Mouse (Mus musculus) forebrain, postnatal 0 days (tissue): ENCODE measurements around the gene Sh3rf1. TPM values are rescaled to one million over a fixed set of nuclear protein-coding genes. Genes with fewer than 3 reads are reported as not detected.

Experiments
- ATAC-seq: fragments of 200-750 bp; cut with Nextera tagmentation; 2 replicates; pipeline ENCODE4 v1.8.0; 2017; ENCODE audit warnings: mild to moderate bottlenecking, moderate library complexity
- DNase-seq: peaks from one replicate; pipeline ENCODE4 v3.0.0-alpha.2; 2015
- H3K27ac ChIP-seq: fragments of 300-500 bp; sonication (generic); 2 replicates; pipeline ENCODE4 v1.5.1; 2014; ENCODE audit warnings: low read depth, mild to moderate bottlenecking, antibody characterized with exemption, low read length, moderate library complexity, mixed read lengths
- H3K27me3 ChIP-seq: fragments of 300-500 bp; sonication (generic); 2 replicates; pipeline ENCODE4 v1.6.1; 2014; ENCODE audit warnings: mild to moderate bottlenecking, low read length, mixed read lengths; ENCODE audit not compliant: insufficient read depth
- H3K36me3 ChIP-seq: fragments of 300-500 bp; sonication (generic); 2 replicates; pipeline ENCODE4 v1.6.1; 2014; ENCODE audit warnings: mild to moderate bottlenecking, moderate library complexity; ENCODE audit not compliant: insufficient read depth
- H3K4me1 ChIP-seq: fragments of 300-500 bp; sonication (generic); 2 replicates; pipeline ENCODE4 v1.6.1; 2014; ENCODE audit warnings: antibody characterized with exemption; ENCODE audit not compliant: insufficient read depth
- H3K4me2 ChIP-seq: fragments of 300-500 bp; sonication (generic); 2 replicates; pipeline ENCODE4 v1.6.1; 2014; ENCODE audit warnings: low read depth, mild to moderate bottlenecking, moderate library complexity
- H3K4me3 ChIP-seq: fragments of 300-500 bp; sonication (generic); 2 replicates; pipeline ENCODE4 v1.5.1; 2014; ENCODE audit warnings: low read depth, low read length, mixed read lengths
- H3K9ac ChIP-seq: fragments of 300-500 bp; sonication (generic); 2 replicates; pipeline ENCODE4 v1.6.1; 2014; ENCODE audit warnings: mild to moderate bottlenecking
- H3K9me3 ChIP-seq: fragments of 300-500 bp; sonication (generic); 2 replicates; pipeline ENCODE4 v1.6.1; 2016; ENCODE audit warnings: low read length
- CTCF ChIP-seq: sonication (generic); IDR thresholded peaks from 2 replicates; pipeline ENCODE4 v1.5.1; 2016; ENCODE audit warnings: antibody characterized with exemption, control low read depth, low read depth
- WGBS: fragments of 180-500 bp; shearing (Covaris S2); extraction: QIAGEN DNeasy Blood & Tissue Kit; methylation state at CpG from one replicate; pipeline ENCODE4 v1.1.7; 2014; 5-methylcytosine and 5-hydroxymethylcytosine counted together
- polyA plus RNA-seq: library from polyadenylated mRNA; unstranded; fragments of >200 nt; fragmentation: Nextera tagmentation; extraction: Ambion mirVana; gene quantifications from 2 replicates; pipeline ENCODE4 v1.2.1, GENCODE M21; 2015
- total RNA-seq: library from RNA; depleted of rRNA; stranded (reverse); fragments of >200 nt; gene quantifications from 2 replicates; pipeline ENCODE4 v1.2.3, GENCODE M21; 2014

Gene Sh3rf1
- total and polyA plus RNA-seq, 2 experiments from 2014 or later, result 27.3 to 35.4 TPM

DNA sequence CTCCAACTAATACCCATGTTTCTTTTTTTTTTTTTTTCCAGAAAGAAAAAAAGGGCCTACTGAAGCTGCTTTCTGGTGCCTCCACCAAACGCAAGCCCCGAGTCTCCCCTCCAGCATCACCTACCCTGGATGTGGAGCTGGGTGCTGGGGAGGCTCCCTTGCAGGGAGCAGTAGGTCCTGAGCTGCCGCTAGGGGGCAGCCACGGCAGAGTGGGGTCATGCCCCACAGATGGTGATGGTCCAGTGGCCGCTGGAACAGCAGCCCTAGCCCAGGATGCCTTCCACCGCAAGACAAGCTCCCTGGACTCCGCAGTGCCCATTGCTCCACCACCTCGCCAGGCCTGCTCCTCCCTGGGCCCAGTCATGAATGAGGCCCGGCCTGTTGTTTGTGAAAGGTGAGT is 160.9 kb downstream of the Sh3rf1 start:
- 87% methylated on average over 9 of the region's 9 CpGs for WGBS
- no peak for ATAC-seq
- H3K4me2 ChIP-seq, result no peak overlapping the region

DNA sequence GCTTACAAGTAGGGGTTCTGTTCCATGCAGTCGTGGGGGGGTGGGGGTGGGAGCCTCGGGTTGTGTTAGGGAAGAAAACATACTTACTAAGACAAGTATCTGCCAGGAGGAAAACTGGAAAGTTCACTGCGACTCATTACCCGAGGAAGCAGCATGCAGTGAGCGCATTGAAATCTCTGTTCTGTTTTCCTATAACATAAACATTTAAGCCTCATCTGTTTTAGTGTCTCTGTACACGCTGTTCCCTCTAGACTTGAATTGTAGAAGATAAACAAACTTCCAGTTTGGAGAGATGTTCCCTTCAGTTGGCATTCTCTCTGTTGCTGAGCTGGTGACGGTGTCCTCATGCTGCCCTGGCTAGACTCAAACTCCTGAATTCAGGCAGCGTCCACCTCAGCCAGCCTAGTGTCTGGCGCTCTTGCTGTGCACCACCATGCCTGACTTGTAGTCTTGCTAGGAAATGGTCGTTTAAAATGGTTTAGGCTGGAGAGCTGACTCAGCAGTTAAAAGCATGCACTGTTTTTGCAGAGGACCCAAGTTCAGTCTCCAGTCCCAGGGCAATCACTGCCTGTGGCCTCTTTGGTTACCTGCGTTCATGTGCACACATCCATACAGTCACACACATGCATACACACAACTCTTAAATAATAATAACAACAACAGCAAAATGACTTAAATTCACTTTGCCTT is 162.0 kb downstream of the Sh3rf1 start:
- ATAC-seq (no peak), DNase-seq (no peak)
- H3K27ac ChIP-seq, result no peak overlapping the region
- no peak overlapping the region for H3K4me2 ChIP-seq
- H3K27me3 ChIP-seq, result no peaks in the 10 kb centered on the region
- no peak overlapping the region for H3K4me3 ChIP-seq
- WGBS, result 64% methylated on average over 11 of the region's 11 CpGs
- no peak overlapping the region for H3K9ac ChIP-seq
- TF ChIP-seq CTCF, result no peak
- H3K36me3 ChIP-seq, result peaks cover 4% of the 10 kb centered on the region; the same call in 1 of the 2 replicates
- H3K4me1 ChIP-seq, result peaks cover 12% of the 10 kb centered on the region; the same call in 1 of the 2 replicates
- H3K9me3 ChIP-seq, result no peaks in the 10 kb centered on the region

More for the DNA sequence above, 160.9 kb downstream of the Sh3rf1 start:
- Histone ChIP-seq H3K27ac (no peak overlapping the region), H3K9me3 (no peaks in the 10 kb centered on the region), H3K4me1 (peaks cover 12% of the 10 kb centered on the region; the same call in 1 of the 2 replicates), H3K4me3 (no peak overlapping the region), H3K36me3 (peaks cover 4% of the 10 kb centered on the region; the same call in 1 of the 2 replicates), H3K9ac (no peak overlapping the region), H3K27me3 (no peaks in the 10 kb centered on the region)
- peak; percentile 38 for TF ChIP-seq CTCF
- DNase-seq, result no peak

DNA sequence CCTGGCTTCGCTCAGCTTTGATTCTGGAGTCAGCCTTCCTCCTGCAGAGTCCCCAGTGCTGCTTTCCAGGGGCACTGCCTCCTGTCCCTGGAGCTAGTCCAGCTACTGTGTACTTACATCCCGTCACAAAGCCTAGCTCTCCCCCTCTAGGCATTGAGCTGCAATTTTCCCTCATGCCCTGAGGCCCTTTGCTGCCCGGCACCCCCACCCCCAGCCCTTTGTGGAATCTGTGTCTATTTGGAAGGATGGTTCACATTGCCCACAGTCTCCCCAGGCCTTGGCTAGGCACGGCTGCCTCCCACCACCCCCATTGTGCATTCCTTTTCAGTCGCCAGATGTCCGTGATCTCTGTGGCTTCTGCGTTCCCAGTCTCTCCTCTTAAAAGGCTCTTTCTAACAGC is 163.0 kb downstream of the Sh3rf1 start:
- no peak overlapping the region for H3K4me3 ChIP-seq
- no peaks in the 10 kb centered on the region for H3K9me3 ChIP-seq
- H3K9ac ChIP-seq, result peak overlapping the region; percentile 10; the same call in 1 of the 2 replicates
- peaks cover 4% of the 10 kb centered on the region; the same call in 1 of the 2 replicates for H3K36me3 ChIP-seq
- peak overlapping the region; percentile 75 for H3K27ac ChIP-seq
- peak; percentile 34 for TF ChIP-seq CTCF
- no peaks in the 10 kb centered on the region for H3K27me3 ChIP-seq
- peak; percentile 76 for ATAC-seq
- DNase-seq, result peak; percentile 67
- peaks cover 12% of the 10 kb centered on the region; the same call in 1 of the 2 replicates for H3K4me1 ChIP-seq
- WGBS, result 11% methylated on average over 7 of the region's 7 CpGs
- H3K4me2 ChIP-seq, result no peak overlapping the region; the same call in 1 of the 2 replicates

DNA sequence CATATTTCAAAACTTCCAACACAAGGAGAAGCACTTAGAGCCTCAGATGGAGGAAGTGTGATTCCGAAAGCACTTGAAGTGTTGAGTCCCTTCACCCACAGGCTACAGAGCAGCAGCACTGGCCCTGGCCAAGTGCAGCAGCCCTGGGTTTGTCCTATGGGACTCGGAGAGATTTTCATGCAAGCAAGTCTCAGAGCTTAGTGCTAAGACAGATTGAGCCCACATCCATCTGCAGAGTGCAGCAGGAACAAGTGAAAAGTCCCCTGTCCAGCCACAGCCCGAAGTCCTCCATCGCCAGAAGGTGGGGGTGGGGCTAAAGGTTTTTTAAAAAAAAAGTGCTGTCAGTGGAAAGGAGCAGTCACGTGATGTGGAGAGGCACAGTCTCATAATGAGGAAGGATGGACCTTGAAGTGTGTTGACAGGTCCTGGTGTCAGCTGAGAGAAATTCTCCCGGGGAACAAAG is 163.9 kb downstream of the Sh3rf1 start:
- TF ChIP-seq CTCF, result no peak
- H3K9me3 ChIP-seq, result no peaks in the 10 kb centered on the region
- ATAC-seq (0 out of 2 replicates have a peak, but pooled peaks have one; percentile 5), DNase-seq (no peak)
- 23% methylated on average over 6 of the region's 6 CpGs for WGBS
- H3K36me3 ChIP-seq, result peaks cover 4% of the 10 kb centered on the region; the same call in 1 of the 2 replicates
- H3K4me3 ChIP-seq, result no peak overlapping the region
- no peaks in the 10 kb centered on the region for H3K27me3 ChIP-seq
- H3K9ac ChIP-seq, result no peak overlapping the region
- no peak overlapping the region for H3K4me2 ChIP-seq
- H3K27ac ChIP-seq, result no peak overlapping the region; the same call in 1 of the 2 replicates
- peaks cover 12% of the 10 kb centered on the region; the same call in 1 of the 2 replicates for H3K4me1 ChIP-seq

DNA sequence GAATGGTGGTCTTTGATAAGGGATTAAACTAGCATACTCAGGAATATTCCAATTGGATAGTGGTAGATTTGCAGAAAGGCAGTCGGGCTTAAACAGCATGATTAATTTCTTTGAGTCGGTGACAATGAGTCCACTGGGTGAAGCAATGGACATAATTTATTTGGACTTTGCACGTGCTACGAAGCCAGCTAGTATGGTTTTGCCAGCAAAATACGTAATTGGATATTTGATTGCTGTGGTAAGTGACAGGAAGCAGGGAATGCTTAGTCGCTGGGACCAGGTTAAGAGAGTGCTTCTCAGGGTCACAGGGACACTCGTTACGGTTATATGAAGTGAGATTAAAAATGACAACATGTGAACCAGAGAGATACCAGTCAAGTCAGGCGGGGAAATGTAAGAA is 164.7 kb downstream of the Sh3rf1 start:
- DNase-seq (no peak), ATAC-seq (no peak)
- Histone ChIP-seq H3K36me3 (peaks cover 4% of the 10 kb centered on the region; the same call in 1 of the 2 replicates), H3K9ac (no peak overlapping the region), H3K9me3 (no peaks in the 10 kb centered on the region), H3K27me3 (no peaks in the 10 kb centered on the region), H3K4me3 (no peak overlapping the region), H3K4me1 (peaks cover 12% of the 10 kb centered on the region; the same call in 1 of the 2 replicates), H3K4me2 (no peak overlapping the region), H3K27ac (no peak overlapping the region)
- TF ChIP-seq CTCF, result no peak
- WGBS, result 54% methylated on average over 9 of the region's 9 CpGs

DNA sequence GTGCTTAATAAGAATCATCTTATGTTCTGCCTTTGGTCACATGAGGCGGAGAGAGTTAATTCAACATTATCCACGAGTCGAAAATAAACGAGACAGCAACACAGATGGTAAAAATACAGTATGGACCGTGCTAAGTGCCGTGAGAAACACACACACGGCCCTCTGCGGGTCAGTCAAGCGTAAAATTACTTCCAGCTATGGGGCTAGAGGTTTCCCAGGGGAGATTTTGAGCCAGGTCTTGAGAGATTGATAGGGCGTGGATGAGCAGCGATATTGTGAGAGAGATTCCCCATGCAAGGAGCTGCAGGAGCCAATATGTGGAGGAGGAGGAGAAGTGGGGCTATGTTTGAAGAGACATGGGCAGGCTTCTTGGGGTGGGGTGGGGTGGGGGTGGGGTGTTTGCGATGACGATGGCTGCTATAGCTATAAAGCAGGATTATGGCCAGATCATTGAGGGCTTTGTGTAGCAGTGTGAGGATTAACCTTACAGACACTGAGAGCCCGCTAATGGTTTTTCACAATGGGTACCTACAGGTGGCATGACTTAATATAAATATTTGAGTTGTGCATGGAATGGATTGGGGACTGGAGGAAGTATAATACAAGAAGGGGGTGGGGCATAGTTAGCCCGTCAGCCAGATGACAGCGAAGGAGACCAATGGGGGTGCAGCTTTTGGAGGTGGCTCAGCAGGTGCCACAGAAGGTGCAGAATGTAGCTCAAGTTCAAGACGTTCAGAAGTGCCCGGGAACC is 166.8 kb downstream of the Sh3rf1 start:
- Histone ChIP-seq H3K9ac (no peak overlapping the region), H3K4me1 (peaks cover 12% of the 10 kb centered on the region; the same call in 1 of the 2 replicates), H3K4me2 (no peak overlapping the region), H3K27me3 (no peaks in the 10 kb centered on the region), H3K36me3 (no peaks in the 10 kb centered on the region; the same call in 1 of the 2 replicates), H3K9me3 (no peaks in the 10 kb centered on the region), H3K27ac (no peak overlapping the region), H3K4me3 (no peak overlapping the region)
- TF ChIP-seq CTCF, result no peak
- ATAC-seq, result no peak
- 49% methylated on average over 18 of the region's 18 CpGs for WGBS
- DNase-seq, result no peak
